Mouse (Mus musculus): ENCODE data around the gene Ankrd37. TPM values are rescaled to one million over a fixed set of nuclear protein-coding genes. Genes with fewer than 3 reads are reported as not detected.

The Ankrd37 gene
- 3.5 and 5.1 TPM in 2 replicates for polyA plus RNA-seq (2012; ENCODE audit: low replicate concordance)

GRCm38 (mm10) chr8:46005596-46005995 is at the start of gene Ankrd37:
Gene Ankrd37 (minus strand): TSS chr8:46005707.

GRCm38 (mm10) chr8:45999138-45999783 is 6.2 kb downstream of the Ankrd37 start, which contains the start of gene Lrp2bp:
Gene Lrp2bp (plus strand): TSS chr8:45999303.

DNA sequence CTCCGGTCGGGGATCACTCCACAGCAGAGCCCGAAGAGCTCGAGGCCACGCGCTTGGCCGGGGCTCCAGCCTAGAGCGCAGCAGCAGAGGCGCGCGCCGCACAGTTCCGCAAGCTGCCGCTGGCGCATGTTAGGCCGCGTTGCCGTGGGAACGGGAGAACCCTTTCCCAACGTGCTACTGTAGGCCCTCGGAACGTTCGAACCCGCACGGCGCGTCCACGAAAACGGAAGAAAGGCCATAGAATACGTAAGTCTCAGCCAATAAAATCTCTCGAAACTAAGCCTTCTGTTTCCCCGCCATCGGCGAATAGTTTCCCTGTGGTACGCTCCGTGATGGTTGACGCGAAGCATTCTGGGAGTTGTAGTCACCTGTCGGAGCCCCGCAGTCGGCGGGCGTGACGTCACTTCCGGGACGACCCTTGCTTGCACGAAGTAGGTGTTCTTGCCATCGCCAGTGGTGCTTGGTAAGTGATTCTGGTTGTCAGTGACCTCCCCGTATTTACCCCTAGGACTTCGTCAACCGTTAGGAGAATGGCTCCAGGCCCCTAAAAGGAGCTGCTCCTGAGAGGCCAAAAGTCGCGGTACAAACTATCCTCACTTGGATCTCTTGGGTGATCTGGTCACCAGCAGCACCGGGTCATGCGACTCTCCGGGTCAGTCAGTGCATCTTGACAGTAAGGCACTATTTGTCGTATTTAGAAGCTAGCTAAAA is 30.2 kb downstream of the Ankrd37 start, which contains the start of the genes 1700029J07Rik and Ufsp2:
1700029J07Rik (minus strand) TSS at position 127 of the 711 bp plus-strand sequence.
Ufsp2 (plus strand) TSS at position 403 of the 711 bp plus-strand sequence.

Other genes starting within 250 kb of the Ankrd37 start
- 0.11 TPM in 1 of 2 replicates, not detected in the other for gene Pdlim3, start 120.2 kb downstream of the Ankrd37 start, polyA plus RNA-seq (2012; ENCODE audit: low replicate concordance)
- gene Ccdc110, start 71.1 kb downstream of the Ankrd37 start, polyA plus RNA-seq (2012; ENCODE audit: low replicate concordance): not detected in 2 replicates
- gene 1700029J07Rik, start 30.5 kb downstream of the Ankrd37 start, polyA plus RNA-seq (2012; ENCODE audit: low replicate concordance): not detected in 2 replicates
- 0.63 TPM in 1 of 2 replicates, not detected in the other for gene Ufsp2, start 30.2 kb downstream of the Ankrd37 start, polyA plus RNA-seq (2012; ENCODE audit: low replicate concordance)
- 0.09 and 0.15 TPM in 2 replicates for gene Lrp2bp, start 6.4 kb downstream of the Ankrd37 start, polyA plus RNA-seq (2012; ENCODE audit: low replicate concordance)
- 1.2 and 1.6 TPM in 2 replicates for gene Cfap97, start 146.1 kb upstream of the Ankrd37 start, polyA plus RNA-seq (2012; ENCODE audit: low replicate concordance)
- gene Snx25, start 146.5 kb upstream of the Ankrd37 start, polyA plus RNA-seq (2012; ENCODE audit: low replicate concordance): 4.9 and 6.6 TPM in 2 replicates
- gene Slc25a4, start 205.6 kb upstream of the Ankrd37 start, polyA plus RNA-seq (2012; ENCODE audit: low replicate concordance): 9.9 and 31.0 TPM in 2 replicates

Measured in leukemia stem cell, adult 10-12 weeks (primary cell).